Mouse (Mus musculus) B cell, adult 2 months (primary cell): ENCODE data around the gene Ganc.

Experiments
- DNase-seq, 2 experiments: peaks; one replicate each; pipeline ENCODE4 v3.0.0; 2022

Gene Ganc

DNA sequence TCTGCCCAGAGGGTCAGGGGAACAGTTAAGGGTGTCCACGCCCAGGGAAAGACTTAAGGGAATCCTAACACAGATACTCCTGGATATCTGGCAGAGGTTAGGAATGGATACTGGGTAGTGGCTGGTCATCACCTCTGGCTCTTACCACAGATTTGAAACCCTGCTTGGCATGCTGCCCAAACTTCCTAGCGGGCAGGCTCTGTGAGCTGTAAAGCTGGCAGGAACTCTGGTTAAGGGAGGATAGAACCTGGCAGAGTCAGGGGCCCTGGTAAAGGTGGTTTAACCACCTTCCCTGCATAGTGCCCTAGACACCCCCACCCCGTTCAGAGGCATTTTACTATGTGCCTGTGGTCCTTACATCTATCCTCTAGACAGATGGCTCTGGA, 98.9 kb downstream of the Ganc start:
- DNase-seq, result no peak

DNA sequence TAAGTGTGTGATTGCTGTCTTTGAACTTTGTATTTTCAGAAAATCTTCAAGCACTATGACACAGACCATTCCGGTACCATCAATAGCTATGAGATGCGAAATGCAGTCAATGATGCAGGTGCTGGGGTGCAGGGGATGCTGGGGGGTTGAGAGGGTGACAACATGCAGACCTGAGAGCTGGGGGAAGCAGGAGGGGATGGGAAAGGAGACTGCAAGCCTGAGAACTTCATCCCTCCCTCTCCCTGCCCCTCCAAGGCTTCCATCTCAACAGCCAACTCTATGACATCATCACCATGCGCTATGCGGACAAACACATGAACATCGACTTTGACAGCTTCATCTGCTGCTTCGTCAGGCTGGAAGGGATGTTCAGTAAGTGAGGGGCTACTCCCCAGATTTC, 99.4 kb downstream of the Ganc start:
- no peak for DNase-seq

DNA sequence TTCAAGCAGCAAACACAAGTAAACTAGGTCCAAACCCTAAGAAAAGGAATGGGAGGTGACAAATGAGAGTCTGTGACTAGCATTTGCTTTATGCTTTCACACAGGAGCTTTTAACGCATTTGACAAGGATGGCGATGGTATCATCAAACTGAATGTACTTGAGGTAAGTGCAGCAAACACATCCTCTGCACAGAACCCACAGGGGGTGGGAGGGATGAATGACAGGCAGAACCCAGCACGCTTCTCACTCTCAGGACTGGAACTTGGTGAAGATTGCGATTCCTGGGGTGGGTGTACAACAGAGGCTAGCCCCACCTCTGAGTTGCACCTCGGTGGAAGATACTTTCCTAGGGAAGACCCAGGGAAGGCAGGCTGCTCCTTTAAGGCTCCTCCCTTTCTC, 100.3 kb downstream of the Ganc start:
- DNase-seq, result no peak
